Mouse (Mus musculus) midbrain, embryonic 12.5 days (tissue): Measurements from ENCODE around the gene Anks1b. TPM values are rescaled to one million over a fixed set of nuclear protein-coding genes. Genes with fewer than 3 reads are reported as not detected.

Source experiments
- ATAC-seq: fragments of 200-750 bp; cut with Nextera tagmentation; 2 replicates; pipeline ENCODE4 v1.8.0; 2017; ENCODE audit warnings: low read depth, moderate TSS enrichment, moderate library complexity; ENCODE audit not compliant: low FRiP score
- H3K27ac ChIP-seq: fragments of 300-500 bp; sonication (generic); replicated peaks from 2 replicates; pipeline ENCODE4 v1.5.1; 2016; ENCODE audit warnings: mild to moderate bottlenecking
- H3K27me3 ChIP-seq: fragments of 300-500 bp; sonication (generic); 2 replicates; pipeline ENCODE4 v1.6.1; 2016; ENCODE audit warnings: mild to moderate bottlenecking
- H3K36me3 ChIP-seq: fragments of 300-500 bp; sonication (generic); 2 replicates; pipeline ENCODE4 v1.6.1; 2016
- H3K4me1 ChIP-seq: fragments of 300-500 bp; sonication (generic); 2 replicates; pipeline ENCODE4 v1.6.1; 2016
- H3K4me2 ChIP-seq: fragments of 300-500 bp; sonication (generic); replicated peaks from 2 replicates; pipeline ENCODE4 v1.6.1; 2016; ENCODE audit warnings: mild to moderate bottlenecking, moderate library complexity
- H3K4me3 ChIP-seq: fragments of 300-500 bp; sonication (generic); 2 replicates; pipeline ENCODE4 v1.5.1; 2016; ENCODE audit warnings: mild to moderate bottlenecking
- H3K9ac ChIP-seq: fragments of 300-500 bp; sonication (generic); replicated peaks from 2 replicates; pipeline ENCODE4 v1.6.1; 2016; ENCODE audit warnings: mild to moderate bottlenecking, moderate library complexity
- H3K9me3 ChIP-seq: fragments of 300-500 bp; sonication (generic); 2 replicates; pipeline ENCODE4 v1.6.1; 2016; ENCODE audit warnings: mild to moderate bottlenecking
- WGBS: fragments of 180-500 bp; shearing (Covaris S2); methylation state at CpG from one replicate; pipeline ENCODE4 v1.1.7; 2016; 5-methylcytosine and 5-hydroxymethylcytosine counted together
- polyA plus RNA-seq: library from polyadenylated mRNA; unstranded; fragments of >200 nt; fragmentation: Nextera tagmentation; extraction: Ambion mirVana; gene quantifications from 2 replicates; pipeline ENCODE4 v1.2.1, GENCODE M21; 2016

The Anks1b gene
- polyA plus RNA-seq, 1 experiment from 2014 or later, result 11.9 TPM

DNA sequence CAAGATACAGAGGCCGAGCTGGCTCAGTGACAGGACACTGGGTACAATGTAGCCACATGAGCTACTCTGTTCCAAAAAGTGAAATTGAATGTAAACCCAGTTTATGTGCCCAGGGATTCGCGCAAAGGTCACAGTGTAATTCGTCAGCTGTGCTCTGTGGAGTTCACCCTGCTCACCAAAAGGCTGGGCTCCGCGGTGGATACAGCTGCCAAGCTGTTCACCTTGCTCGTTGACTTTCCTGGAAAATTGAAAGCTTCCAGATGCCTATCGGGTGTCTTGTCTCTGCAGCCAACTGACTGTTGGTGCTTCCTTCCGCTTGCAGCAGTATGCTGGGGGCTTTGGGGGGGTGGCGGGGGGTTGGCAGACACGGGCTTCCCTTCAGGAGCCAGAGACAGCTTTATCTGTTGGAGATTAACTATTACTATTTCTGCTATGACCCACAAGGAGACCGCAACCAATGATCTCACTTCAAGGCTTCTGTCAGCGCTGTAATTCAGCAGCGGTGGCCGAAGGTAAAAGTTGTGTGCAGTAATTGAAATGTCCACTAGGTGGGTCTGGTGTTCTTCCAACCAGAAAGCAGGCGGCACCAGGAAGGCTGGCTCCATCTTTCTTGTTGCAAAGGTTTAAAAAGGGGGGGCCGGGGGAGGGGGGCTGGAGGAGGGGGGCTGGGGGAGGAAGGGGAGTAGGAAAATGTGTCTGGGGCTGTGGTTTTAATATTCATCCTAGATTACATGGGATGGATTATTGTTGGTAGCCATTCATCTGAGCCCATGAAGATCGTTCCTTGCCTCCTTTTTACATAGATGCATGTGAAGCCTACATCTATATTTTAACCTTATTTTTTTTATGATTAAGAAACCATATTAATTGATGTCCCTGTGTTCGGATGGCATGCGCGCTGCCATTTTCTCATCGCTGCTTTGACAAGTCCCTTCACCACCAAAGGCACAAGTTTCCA, 855.4 kb downstream of the Anks1b start:
- Histone ChIP-seq H3K4me1 (no peaks in the 10 kb centered on the region), H3K9ac (peak overlapping the region; percentile 15; the same call in 1 of the 2 replicates), H3K4me2 (peak overlapping the region; percentile 53), H3K4me3 (no peak overlapping the region), H3K27me3 (peaks cover 11% of the 10 kb centered on the region), H3K36me3 (no peaks in the 10 kb centered on the region), H3K27ac (no peak overlapping the region), H3K9me3 (no peaks in the 10 kb centered on the region)
- WGBS, result 31% methylated on average over 22 of the region's 22 CpGs
- peak; percentile 66 for ATAC-seq

DNA sequence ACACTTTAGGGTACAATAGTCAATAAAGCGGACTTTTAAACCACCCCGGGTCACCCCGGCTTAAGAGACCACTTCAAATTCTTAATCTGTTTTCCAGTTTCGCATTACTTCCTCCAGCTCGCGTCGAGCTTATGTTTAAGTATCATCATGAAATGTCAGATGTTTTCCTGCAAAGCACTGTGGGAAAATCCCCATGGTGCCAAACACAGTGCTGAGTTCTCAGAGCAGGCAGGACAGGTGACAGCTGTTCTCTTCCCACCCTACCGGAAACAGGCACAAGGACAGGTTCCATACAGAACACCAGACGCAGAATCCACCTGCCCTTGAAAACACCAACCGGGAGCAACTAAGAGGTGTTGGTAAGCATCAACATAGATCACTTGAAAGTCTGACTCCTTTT, 856.2 kb downstream of the Anks1b start:
- H3K4me1 ChIP-seq, result no peaks in the 10 kb centered on the region
- WGBS, result 45% methylated on average over 10 of the region's 10 CpGs
- no peak for ATAC-seq
- H3K36me3 ChIP-seq, result no peaks in the 10 kb centered on the region
- peak overlapping the region; percentile 53; the same call in 1 of the 2 replicates for H3K4me2 ChIP-seq
- H3K9me3 ChIP-seq, result no peaks in the 10 kb centered on the region
- no peak overlapping the region for H3K27ac ChIP-seq
- no peak overlapping the region for H3K4me3 ChIP-seq
- no peak overlapping the region for H3K9ac ChIP-seq
- H3K27me3 ChIP-seq, result peaks cover 11% of the 10 kb centered on the region

DNA sequence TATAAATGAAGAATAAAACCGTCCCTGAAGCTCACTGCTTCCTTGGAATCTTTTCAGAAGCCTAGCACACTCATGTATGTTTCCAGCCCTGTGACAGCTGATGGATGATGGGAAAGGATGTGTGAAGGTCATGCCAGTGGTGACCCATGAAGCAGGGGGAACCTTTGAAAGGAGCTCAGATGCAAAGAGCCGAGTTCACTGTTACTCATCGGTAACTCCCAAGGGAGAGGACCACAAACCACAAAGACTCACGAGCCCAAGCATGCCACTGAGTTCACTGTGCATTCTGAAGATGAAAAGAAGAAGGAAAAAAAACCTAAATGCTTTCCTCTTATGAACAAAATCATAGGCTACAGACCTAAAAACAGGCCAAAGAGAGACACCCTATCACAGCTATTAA, 859.5 kb downstream of the Anks1b start:
- no peak overlapping the region for H3K4me2 ChIP-seq
- peaks cover 3% of the 10 kb centered on the region for H3K27me3 ChIP-seq
- no peaks in the 10 kb centered on the region for H3K36me3 ChIP-seq
- no peak overlapping the region for H3K4me3 ChIP-seq
- no peaks in the 10 kb centered on the region for H3K9me3 ChIP-seq
- WGBS, result 82% methylated on average over 4 of the region's 4 CpGs
- no peak overlapping the region for H3K27ac ChIP-seq
- H3K4me1 ChIP-seq, result no peaks in the 10 kb centered on the region
- no peak for ATAC-seq
- no peak overlapping the region for H3K9ac ChIP-seq

DNA sequence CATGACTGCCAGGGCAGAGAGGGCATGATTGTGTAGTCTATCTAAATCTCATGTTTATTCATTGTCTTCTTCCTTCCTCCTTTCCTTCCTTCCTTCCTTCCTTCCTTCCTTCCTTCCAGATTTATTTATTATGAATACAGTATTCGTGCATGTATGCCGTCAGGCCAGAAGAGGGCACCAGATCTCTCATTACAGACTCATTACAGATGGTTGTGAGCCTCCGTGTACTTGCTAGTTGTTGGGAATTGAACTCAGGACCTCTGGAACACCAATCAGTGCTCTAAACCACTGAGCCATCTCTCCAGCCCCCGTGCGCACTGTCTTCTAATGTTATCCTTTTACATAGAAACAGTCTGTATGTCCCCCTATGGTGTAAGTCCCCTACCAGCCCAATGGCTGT, 860.3 kb downstream of the Anks1b start:
- no peaks in the 10 kb centered on the region for H3K4me1 ChIP-seq
- H3K9me3 ChIP-seq, result no peaks in the 10 kb centered on the region
- WGBS, result 28% methylated on average over 5 of the region's 5 CpGs
- no peak overlapping the region for H3K4me2 ChIP-seq
- no peak overlapping the region for H3K4me3 ChIP-seq
- no peaks in the 10 kb centered on the region for H3K27me3 ChIP-seq
- H3K9ac ChIP-seq, result no peak overlapping the region
- H3K27ac ChIP-seq, result no peak overlapping the region
- H3K36me3 ChIP-seq, result no peaks in the 10 kb centered on the region
- ATAC-seq, result no peak

DNA sequence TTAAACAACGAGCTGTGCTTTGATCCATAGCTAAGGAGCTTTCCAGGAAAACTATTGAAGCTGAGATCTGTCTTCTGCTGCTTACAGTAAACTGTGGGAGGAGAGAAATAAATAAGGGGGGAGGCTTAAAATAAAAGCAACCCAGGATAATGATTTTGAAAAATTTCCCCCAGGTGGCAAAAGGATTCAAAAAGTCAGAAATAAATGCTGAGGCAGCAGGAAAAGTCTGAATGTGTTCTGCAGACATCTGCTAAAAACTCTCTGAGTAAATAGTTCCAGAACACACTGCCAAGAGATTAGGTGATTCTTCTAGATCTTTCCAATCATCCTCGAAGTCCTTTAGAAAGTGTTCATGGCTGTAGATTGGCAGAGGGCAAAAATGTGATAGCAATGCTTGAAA, 865.2 kb downstream of the Anks1b start:
- H3K27ac ChIP-seq, result no peak overlapping the region
- no peak overlapping the region for H3K9ac ChIP-seq
- H3K4me3 ChIP-seq, result no peak overlapping the region
- 77% methylated on average over 2 of the region's 2 CpGs for WGBS
- no peak for ATAC-seq
- H3K4me2 ChIP-seq, result no peak overlapping the region
- H3K4me1 ChIP-seq, result no peaks in the 10 kb centered on the region
- no peaks in the 10 kb centered on the region for H3K36me3 ChIP-seq
- no peaks in the 10 kb centered on the region for H3K27me3 ChIP-seq
- H3K9me3 ChIP-seq, result no peaks in the 10 kb centered on the region

DNA sequence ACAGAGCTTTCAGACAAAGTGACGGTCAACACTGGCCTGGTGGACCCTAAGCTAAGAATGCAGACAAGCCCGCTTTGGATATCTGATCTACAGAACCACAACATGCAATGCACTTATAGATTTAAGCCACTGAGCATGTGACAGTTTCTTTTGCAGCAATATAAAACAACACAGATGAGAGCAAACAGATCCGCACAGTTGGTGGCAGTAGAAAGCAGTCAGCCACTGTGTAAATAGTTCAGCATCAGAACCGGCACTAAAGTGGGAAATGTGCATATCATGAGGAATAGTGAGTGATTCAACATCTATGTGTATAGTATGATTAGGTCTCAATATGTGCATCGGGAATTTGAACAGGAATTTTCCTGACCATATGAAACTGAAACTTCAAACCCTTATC, 867.6 kb downstream of the Anks1b start:
- H3K4me1 ChIP-seq, result no peaks in the 10 kb centered on the region

DNA sequence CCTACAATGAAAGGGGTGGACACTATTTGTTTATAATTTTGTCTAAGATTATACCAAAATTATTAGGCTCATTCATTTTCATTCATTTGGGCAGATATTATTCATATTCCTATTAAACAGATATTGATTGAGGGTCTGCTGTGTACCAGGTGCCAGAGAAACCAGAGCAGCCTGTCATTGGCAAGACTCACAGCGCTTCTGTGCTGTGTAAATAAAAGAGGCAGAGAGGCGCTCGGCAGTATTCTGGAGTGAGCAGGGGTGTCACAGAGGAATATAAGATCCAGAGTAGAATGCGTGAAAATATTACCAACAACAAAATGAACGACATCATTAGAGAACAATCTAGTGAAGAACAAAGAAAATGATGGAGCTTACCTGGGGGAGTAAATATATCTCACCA, 878.6 kb downstream of the Anks1b start:
- Histone ChIP-seq H3K27me3 (no peaks in the 10 kb centered on the region), H3K4me1 (no peaks in the 10 kb centered on the region), H3K36me3 (no peaks in the 10 kb centered on the region), H3K4me2 (no peak overlapping the region), H3K9me3 (no peaks in the 10 kb centered on the region), H3K27ac (peak overlapping the region; percentile 42), H3K9ac (no peak overlapping the region), H3K4me3 (no peak overlapping the region)
- no peak for ATAC-seq
- WGBS, result 74% methylated on average over 5 of the region's 5 CpGs

More for the DNA sequence above, 867.6 kb downstream of the Anks1b start:
- Histone ChIP-seq H3K4me2 (no peak overlapping the region), H3K9ac (no peak overlapping the region), H3K27ac (no peak overlapping the region), H3K36me3 (no peaks in the 10 kb centered on the region), H3K9me3 (no peaks in the 10 kb centered on the region), H3K27me3 (no peaks in the 10 kb centered on the region), H3K4me3 (no peak overlapping the region)
- WGBS, result 88% methylated on average over 5 of the region's 5 CpGs
- no peak for ATAC-seq

DNA sequence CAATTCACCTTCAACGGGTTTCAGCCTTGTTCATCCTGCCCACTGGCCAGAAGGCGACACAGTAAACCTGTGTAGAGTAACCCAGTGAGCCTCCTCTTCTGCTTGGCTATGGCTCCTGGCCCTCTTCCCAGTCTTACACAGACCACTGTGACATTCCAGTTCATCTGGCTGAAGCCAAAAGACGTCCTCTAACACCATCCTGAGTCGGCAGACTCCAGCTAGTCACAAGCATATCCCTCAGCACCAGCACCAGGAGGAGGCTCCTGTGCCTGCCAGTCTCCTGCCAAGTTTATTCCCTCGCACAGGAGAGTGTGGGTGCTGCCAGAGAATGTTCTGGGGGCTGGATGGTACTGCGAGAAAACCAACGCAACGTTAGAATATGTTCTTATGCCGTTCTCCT, 879.8 kb downstream of the Anks1b start:
- no peak for ATAC-seq
- WGBS, result 81% methylated on average over 9 of the region's 9 CpGs
- no peaks in the 10 kb centered on the region for H3K36me3 ChIP-seq

DNA sequence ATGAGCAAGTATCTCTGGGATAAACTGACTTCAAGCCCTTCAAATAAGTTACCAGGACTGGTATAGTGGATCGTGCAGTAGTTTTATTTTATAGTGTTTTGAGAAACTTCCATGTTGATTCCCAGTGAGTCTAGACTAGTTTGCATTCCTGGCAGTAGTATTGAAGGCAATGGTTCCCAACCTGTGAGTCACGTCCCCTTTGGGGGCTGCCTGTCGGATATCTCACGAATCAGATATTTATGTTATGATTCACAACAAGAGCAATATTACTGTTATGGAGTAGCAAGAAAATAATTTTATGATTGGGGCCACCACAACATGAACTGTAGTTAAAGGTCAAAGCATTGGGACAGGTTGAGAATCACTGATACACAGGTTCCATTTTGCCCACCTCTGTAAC, 884.5 kb downstream of the Anks1b start:
- Histone ChIP-seq H3K27me3 (no peaks in the 10 kb centered on the region), H3K4me1 (no peaks in the 10 kb centered on the region), H3K9ac (no peak overlapping the region), H3K9me3 (no peaks in the 10 kb centered on the region), H3K36me3 (no peaks in the 10 kb centered on the region), H3K4me3 (no peak overlapping the region), H3K4me2 (no peak overlapping the region), H3K27ac (no peak overlapping the region)
- 87% methylated on average over 4 of the region's 4 CpGs for WGBS
- no peak for ATAC-seq

More for the DNA sequence above, 879.8 kb downstream of the Anks1b start:
- no peaks in the 10 kb centered on the region for H3K9me3 ChIP-seq
- H3K4me1 ChIP-seq, result no peaks in the 10 kb centered on the region
- H3K4me2 ChIP-seq, result no peak overlapping the region
- H3K9ac ChIP-seq, result no peak overlapping the region
- H3K27me3 ChIP-seq, result no peaks in the 10 kb centered on the region
- no peak overlapping the region for H3K4me3 ChIP-seq
- no peak overlapping the region for H3K27ac ChIP-seq

DNA sequence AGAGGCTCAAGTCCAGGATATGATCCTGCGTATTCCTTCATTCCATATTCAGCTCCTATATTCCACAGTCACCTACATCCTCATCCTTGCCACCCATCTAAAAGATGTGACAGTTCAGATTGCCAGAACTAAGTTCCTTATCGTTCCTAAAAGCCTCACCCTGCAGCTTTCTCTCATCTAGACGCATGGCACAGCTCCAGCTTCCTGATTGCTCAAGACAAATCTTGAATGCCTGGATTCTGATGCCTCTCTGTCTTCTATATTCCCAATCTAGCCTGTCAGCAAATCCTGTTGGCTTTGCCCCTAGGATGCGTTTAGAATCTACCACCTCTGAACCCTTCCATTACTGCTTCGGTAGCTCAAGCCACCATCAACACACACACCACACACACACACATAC, 886.6 kb downstream of the Anks1b start:
- 90% methylated on average over 5 of the region's 5 CpGs for WGBS
- no peak overlapping the region for H3K27ac ChIP-seq
- H3K9ac ChIP-seq, result no peak overlapping the region
- no peak overlapping the region for H3K4me2 ChIP-seq
- H3K27me3 ChIP-seq, result no peaks in the 10 kb centered on the region
- no peak overlapping the region for H3K4me3 ChIP-seq
- no peaks in the 10 kb centered on the region for H3K9me3 ChIP-seq
- H3K4me1 ChIP-seq, result no peaks in the 10 kb centered on the region
- H3K36me3 ChIP-seq, result no peaks in the 10 kb centered on the region
- ATAC-seq, result no peak

DNA sequence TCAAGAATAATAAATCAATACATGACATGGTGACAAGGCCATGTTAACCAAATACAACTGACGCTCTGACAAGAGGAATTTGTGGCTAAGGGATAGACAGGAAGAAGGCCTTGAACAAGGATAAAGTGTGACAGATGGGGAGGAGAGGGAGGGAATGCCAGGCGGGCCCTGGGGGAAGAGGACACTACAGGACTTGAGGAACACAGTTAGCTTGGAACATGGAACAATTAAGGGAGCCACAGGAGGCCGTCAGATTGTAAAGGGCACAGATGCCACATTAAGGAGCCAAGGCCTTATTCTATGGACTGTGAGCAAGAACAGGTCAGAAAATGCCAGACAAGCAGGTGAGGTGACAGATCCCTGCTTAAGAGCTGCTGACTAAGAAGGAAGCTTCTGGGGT, 893.0 kb downstream of the Anks1b start:
- Histone ChIP-seq H3K27me3 (no peaks in the 10 kb centered on the region), H3K36me3 (no peaks in the 10 kb centered on the region), H3K4me3 (no peak overlapping the region), H3K4me1 (peaks cover 11% of the 10 kb centered on the region), H3K9me3 (no peaks in the 10 kb centered on the region), H3K9ac (no peak overlapping the region), H3K27ac (no peak overlapping the region), H3K4me2 (no peak overlapping the region)
- WGBS, result 75% methylated on average over 3 of the region's 3 CpGs
- ATAC-seq, result no peak

DNA sequence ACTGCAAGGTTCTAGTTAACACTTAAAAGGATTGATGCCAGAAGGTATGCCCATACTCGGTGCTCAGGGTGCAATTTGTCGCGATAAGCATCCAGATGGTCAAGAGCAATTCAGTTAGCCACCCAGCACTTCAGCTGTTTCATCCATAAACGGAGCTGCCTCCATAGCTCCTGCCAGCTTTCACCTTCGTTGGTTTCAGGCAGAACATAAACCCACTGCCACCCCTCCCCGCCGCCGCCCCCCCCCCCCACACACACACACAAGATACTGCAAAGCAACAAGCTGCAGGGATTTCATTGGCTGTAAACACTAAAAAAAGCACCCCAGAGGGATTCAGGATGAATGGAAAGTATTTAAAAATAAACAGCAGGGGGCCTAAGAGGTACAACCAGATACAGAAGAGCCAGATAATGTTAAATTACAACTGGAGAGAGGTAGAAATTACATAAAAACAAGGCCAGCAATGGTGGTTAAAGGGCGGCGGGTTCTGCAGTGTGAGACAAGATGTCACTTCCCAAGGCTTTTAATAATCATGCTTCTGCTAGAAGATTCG, 897.2 kb downstream of the Anks1b start:
- Histone ChIP-seq H3K9me3 (no peaks in the 10 kb centered on the region), H3K36me3 (no peaks in the 10 kb centered on the region), H3K9ac (no peak overlapping the region), H3K4me1 (peaks cover 17% of the 10 kb centered on the region), H3K4me2 (no peak overlapping the region), H3K27me3 (no peaks in the 10 kb centered on the region), H3K27ac (no peak overlapping the region), H3K4me3 (no peak overlapping the region)
- no peak for ATAC-seq
- WGBS, result 32% methylated on average over 11 of the region's 11 CpGs
